Mouse (Mus musculus) ES-Bruce4 (cell line): ENCODE measurements around the gene Umodl1. TPM values are rescaled to one million over a fixed set of nuclear protein-coding genes. Genes with fewer than 3 reads are reported as not detected.

ENCODE experiments used
- H3K27ac ChIP-seq: 2 replicates; pipeline ENCODE4 v1.5.1; 2012; ENCODE audit warnings: low read length, inconsistent platforms; ENCODE audit not compliant: insufficient read depth
- H3K27me3 ChIP-seq: 2 replicates; pipeline ENCODE4 v1.6.1; 2012; ENCODE audit warnings: mild to moderate bottlenecking, low read length, inconsistent platforms; ENCODE audit not compliant: control insufficient read depth, poor library complexity, insufficient read depth, severe bottlenecking
- H3K36me3 ChIP-seq: 2 replicates; pipeline ENCODE4 v1.6.1; 2012; ENCODE audit warnings: inconsistent platforms, mild to moderate bottlenecking, low read length, moderate library complexity; ENCODE audit not compliant: control insufficient read depth, poor library complexity, insufficient read depth, severe bottlenecking
- H3K4me1 ChIP-seq: one replicate; pipeline ENCODE4 v1.8.1; 2011; ENCODE audit warnings: low read length; ENCODE audit not compliant: control insufficient read depth, insufficient read depth
- H3K4me3 ChIP-seq: 2 replicates; pipeline ENCODE4 v1.5.1; 2011; ENCODE audit warnings: low read depth, mild to moderate bottlenecking, low read length
- H3K9ac ChIP-seq: 2 replicates; pipeline ENCODE4 v1.6.1; 2012; ENCODE audit warnings: low read depth, mild to moderate bottlenecking, inconsistent platforms; ENCODE audit not compliant: poor library complexity, severe bottlenecking
- H3K9me3 ChIP-seq: replicated peaks from 2 replicates; pipeline ENCODE4 v1.6.1; 2012; ENCODE audit warnings: mild to moderate bottlenecking, low read length, inconsistent platforms; ENCODE audit not compliant: control insufficient read depth, poor library complexity, insufficient read depth, severe bottlenecking
- CTCF ChIP-seq: IDR thresholded peaks from one replicate; pipeline ENCODE4 v1.8.1; 2011; ENCODE audit warnings: low read depth, low read length
- EP300 ChIP-seq: IDR thresholded peaks from 2 replicates; pipeline ENCODE4 v1.6.1; 2011; ENCODE audit warnings: low read depth, low read length; ENCODE audit not compliant: insufficient read depth
- POLR2A ChIP-seq: IDR thresholded peaks from one replicate; pipeline ENCODE4 v1.8.1; 2011; ENCODE audit warnings: low read length; ENCODE audit not compliant: insufficient read depth
- polyA plus RNA-seq: library from polyadenylated mRNA; stranded (reverse); fragments of >200 nt; gene quantifications from 2 replicates; pipeline ENCODE4 v1.2.4, GENCODE M21; 2011; ENCODE audit warnings: low read depth; ENCODE audit not compliant: missing spikeins, insufficient read depth, insufficient read length

Umodl1 gene
- polyA plus RNA-seq, 1 experiment, result not detected

DNA sequence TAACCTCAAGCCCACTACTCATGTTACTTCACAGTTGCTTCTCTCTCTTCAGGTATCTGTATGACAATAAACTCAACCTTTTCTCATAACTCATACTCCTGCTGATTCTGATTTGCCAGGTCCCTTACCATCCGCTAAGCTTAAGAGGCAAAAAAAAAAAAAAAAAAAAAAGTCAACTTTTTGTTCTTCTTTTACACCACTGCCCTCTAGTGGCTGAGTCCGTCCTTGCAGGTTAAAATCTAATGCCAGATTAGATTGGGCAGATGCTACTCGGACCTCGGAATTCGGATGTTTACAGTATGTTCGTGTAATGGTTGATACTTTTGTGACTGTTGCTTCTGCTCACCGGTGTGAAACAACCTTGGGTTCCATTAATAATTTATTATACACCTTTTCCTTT lies 3.7 kb upstream of the Umodl1 start:
- no peak for TF ChIP-seq POLR2A
- no peak for TF ChIP-seq EP300
- no peak for TF ChIP-seq CTCF
- Histone ChIP-seq H3K9me3 (no peaks in the 10 kb centered on the region), H3K27ac (no peak overlapping the region), H3K36me3 (no peaks in the 10 kb centered on the region), H3K9ac (no peak overlapping the region), H3K4me3 (no peak overlapping the region), H3K4me1 (no peaks in the 10 kb centered on the region), H3K27me3 (no peaks in the 10 kb centered on the region; the same call in 1 of the 2 replicates)

GRCm38 (mm10) chr17:30951600-30951999 lies 2.8 kb upstream of the Umodl1 start:
- no peaks in the 10 kb centered on the region for H3K9me3 ChIP-seq
- H3K4me1 ChIP-seq, result no peaks in the 10 kb centered on the region
- H3K9ac ChIP-seq, result no peak overlapping the region
- no peak overlapping the region for H3K4me3 ChIP-seq
- TF ChIP-seq POLR2A, result no peak
- no peak for TF ChIP-seq CTCF
- no peak for TF ChIP-seq EP300
- H3K27ac ChIP-seq, result no peak overlapping the region
- no peaks in the 10 kb centered on the region; the same call in 1 of the 2 replicates for H3K27me3 ChIP-seq
- H3K36me3 ChIP-seq, result no peaks in the 10 kb centered on the region

DNA sequence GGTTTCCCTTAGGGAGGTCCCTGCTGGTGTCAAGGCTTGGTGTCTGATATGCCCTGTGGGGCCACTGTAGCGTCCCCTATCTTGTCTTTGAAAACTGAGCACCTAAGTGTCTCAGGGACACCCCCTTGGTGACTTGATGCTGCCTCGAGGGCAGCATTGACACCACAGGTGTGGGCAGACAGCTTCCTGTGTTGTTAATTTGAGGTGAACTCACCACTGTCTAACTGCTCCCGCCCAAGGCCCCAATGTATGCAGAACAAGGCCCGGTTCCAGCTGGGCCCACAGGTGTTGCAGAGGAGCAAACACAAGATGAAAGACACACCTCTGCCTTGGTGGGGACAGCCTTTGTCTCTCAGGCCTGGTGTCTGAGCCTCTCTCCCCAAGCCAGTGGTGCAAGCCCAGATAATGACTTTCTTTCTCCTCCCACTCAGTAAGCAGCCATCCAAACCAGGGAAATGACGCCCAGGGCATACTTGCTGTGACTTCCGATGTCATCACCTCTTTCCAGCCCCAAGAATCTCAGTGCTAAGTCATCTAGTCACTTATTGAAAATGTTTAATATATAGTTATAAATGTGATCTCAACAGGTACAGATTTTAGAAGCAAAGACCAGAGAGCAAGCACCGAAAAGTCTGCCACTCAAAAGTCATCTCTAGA lies 7.6 kb downstream of the Umodl1 start:
- H3K36me3 ChIP-seq, result no peaks in the 10 kb centered on the region
- no peaks in the 10 kb centered on the region for H3K27me3 ChIP-seq
- no peak overlapping the region for H3K4me3 ChIP-seq
- TF ChIP-seq EP300 (0 out of 2 replicates have a peak, but pooled peaks have one; percentile 5), POLR2A (no peak)
- no peaks in the 10 kb centered on the region for H3K4me1 ChIP-seq
- no peaks in the 10 kb centered on the region for H3K9me3 ChIP-seq
- H3K9ac ChIP-seq, result no peak overlapping the region
- no peak overlapping the region for H3K27ac ChIP-seq

GRCm38 (mm10) chr17:30962880-30963279 lies 8.4 kb downstream of the Umodl1 start:
- TF ChIP-seq CTCF (no peak), EP300 (no peak), POLR2A (no peak)

GRCm38 (mm10) chr17:30969983-30970382 lies 15.5 kb downstream of the Umodl1 start:
- no peak overlapping the region for H3K27ac ChIP-seq
- H3K9me3 ChIP-seq, result no peaks in the 10 kb centered on the region
- H3K4me3 ChIP-seq, result no peak overlapping the region
- no peaks in the 10 kb centered on the region for H3K27me3 ChIP-seq
- no peaks in the 10 kb centered on the region for H3K4me1 ChIP-seq
- no peak for TF ChIP-seq CTCF
- no peak for TF ChIP-seq POLR2A
- TF ChIP-seq EP300, result 0 out of 2 replicates have a peak, but pooled peaks have one; percentile 23
- no peak overlapping the region for H3K9ac ChIP-seq
- H3K36me3 ChIP-seq, result no peaks in the 10 kb centered on the region

More at GRCm38 (mm10) chr17:30962880-30963279, 8.4 kb downstream of the Umodl1 start:
- H3K9ac ChIP-seq, result no peak overlapping the region
- no peak overlapping the region for H3K4me3 ChIP-seq
- H3K4me1 ChIP-seq, result no peaks in the 10 kb centered on the region
- H3K27ac ChIP-seq, result no peak overlapping the region
- no peaks in the 10 kb centered on the region for H3K9me3 ChIP-seq
- H3K27me3 ChIP-seq, result no peaks in the 10 kb centered on the region
- H3K36me3 ChIP-seq, result no peaks in the 10 kb centered on the region

DNA sequence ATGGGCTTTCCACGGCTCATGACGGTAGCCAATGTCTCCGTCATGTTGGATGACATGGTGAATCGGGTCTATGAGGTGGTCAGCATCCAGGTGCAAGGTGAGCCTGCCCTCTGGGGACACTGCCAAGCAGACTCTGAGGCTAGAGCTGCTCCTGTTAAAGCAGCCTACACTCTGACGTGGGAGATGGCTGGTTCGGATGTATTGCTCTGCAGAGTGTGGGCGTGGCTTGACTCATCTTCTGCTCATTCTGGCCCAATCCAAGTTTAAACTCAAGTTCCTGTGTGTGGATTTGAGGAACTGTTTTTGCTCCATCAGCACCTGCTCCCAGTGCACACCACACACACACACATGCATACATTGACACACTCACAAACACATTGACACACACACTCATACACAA lies 17.4 kb downstream of the Umodl1 start:
- TF ChIP-seq EP300, result no peak
- TF ChIP-seq CTCF, result no peak
- no peak for TF ChIP-seq POLR2A
- Histone ChIP-seq H3K27me3 (no peaks in the 10 kb centered on the region), H3K4me1 (no peaks in the 10 kb centered on the region), H3K9ac (no peak overlapping the region), H3K27ac (no peak overlapping the region), H3K36me3 (no peaks in the 10 kb centered on the region), H3K4me3 (no peak overlapping the region), H3K9me3 (no peaks in the 10 kb centered on the region)
